Mouse (Mus musculus): ENCODE data around the gene Olfr44. TPM values are rescaled to one million over a fixed set of nuclear protein-coding genes. Genes with fewer than 3 reads are reported as not detected.

The Olfr44 gene
- total and polyA plus RNA-seq, 2 experiments, result not detected

DNA sequence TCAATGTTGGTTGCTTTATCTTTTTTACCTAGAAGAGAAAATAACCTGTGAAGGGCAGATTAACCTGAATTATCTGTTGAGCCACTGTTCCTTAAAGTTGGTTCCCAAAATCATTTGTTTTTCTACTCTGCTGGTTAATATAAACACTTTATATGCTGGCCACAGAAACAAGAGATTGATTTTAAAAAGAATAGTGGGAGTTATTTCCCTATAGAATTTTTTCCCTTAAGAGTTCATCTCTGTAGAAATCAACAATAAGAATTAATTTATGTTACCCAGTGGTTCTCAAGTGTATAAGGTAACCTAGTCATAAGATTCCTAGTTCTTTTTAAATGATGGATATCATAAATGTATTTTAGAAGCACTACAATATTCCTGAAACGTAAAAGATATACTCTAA is 22.0 kb downstream of the Olfr44 start, which contains the start of gene Olfr955:
TSS of gene Olfr955 (minus strand) at position 101 of the 400 bp plus-strand sequence.
- Histone ChIP-seq H3K79me2 (ENCODE audit: control insufficient read depth, insufficient read depth, low read length) (no peaks in the 10 kb centered on the region), H3K4me1 (ENCODE audit: control insufficient read depth, insufficient read depth, low read length) (no peaks in the 10 kb centered on the region), H3K4me3 (ENCODE audit: insufficient read depth, low read depth, low read length) (no peak within 1 kb of the TSS), H3K9ac (ENCODE audit: low read depth, low read length) (no peak within 1 kb of the TSS), H3K27ac (replicated peaks; ENCODE audit: insufficient read depth, low read depth, low read length) (no peak within 1 kb of the TSS), H3K27me3 (ENCODE audit: control insufficient read depth, insufficient read depth, low read length) (no peaks in the 10 kb centered on the region), H3K36me3 (ENCODE audit: control insufficient read depth, insufficient read depth, low read length) (no peaks in the 10 kb centered on the region)
- no peak for DNase-seq (ENCODE audit: extremely low read depth, low read depth, low spot score)
- WGBS, result 30% methylated on average over 1 of the region's 1 CpGs
- TF ChIP-seq POLR2A (IDR thresholded peaks at IDR 0.05; ENCODE audit: extremely low read depth, insufficient read depth, low read length) (no peak), CTCF (IDR thresholded peaks at IDR 0.05; ENCODE audit: low read depth, low read length) (no peak)

DNA sequence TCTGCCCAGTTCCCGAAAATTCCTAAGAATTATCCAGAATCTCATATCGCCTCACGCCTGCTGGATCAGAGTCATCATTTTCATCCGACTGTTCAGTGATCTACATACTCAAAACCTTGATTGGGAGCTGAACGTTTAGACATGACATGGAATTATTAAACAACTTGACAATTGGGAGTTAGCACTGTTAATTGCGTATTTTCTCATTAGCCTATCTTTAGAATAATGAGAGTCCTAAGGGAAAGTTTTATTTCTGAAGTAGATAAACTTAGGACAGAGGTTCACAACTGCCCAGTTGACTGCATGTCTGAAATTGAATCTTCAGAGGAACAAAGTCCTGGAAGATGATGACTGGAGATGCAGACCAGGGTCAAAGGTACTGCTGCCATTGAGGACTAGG is 37.4 kb downstream of the Olfr44 start, which contains the start of gene Olfr954:
TSS of gene Olfr954 (plus strand) at position 301 of the 400 bp plus-strand sequence.
- Histone ChIP-seq H3K79me2 (ENCODE audit: control insufficient read depth, insufficient read depth, low read length) (no peaks in the 10 kb centered on the region), H3K4me3 (ENCODE audit: insufficient read depth, low read depth, low read length) (no peak within 1 kb of the TSS), H3K27ac (replicated peaks; ENCODE audit: insufficient read depth, low read depth, low read length) (no peak within 1 kb of the TSS), H3K27me3 (ENCODE audit: control insufficient read depth, insufficient read depth, low read length) (no peaks in the 10 kb centered on the region), H3K9ac (ENCODE audit: low read depth, low read length) (no peak within 1 kb of the TSS), H3K4me1 (ENCODE audit: control insufficient read depth, insufficient read depth, low read length) (no peaks in the 10 kb centered on the region), H3K36me3 (ENCODE audit: control insufficient read depth, insufficient read depth, low read length) (no peaks in the 10 kb centered on the region)
- TF ChIP-seq POLR2A (IDR thresholded peaks at IDR 0.05; ENCODE audit: extremely low read depth, insufficient read depth, low read length), result no peak
- no peak for TF ChIP-seq CTCF (IDR thresholded peaks at IDR 0.05; ENCODE audit: low read depth, low read length)
- 74% methylated on average over 6 of the region's 6 CpGs for WGBS
- no peak for DNase-seq (ENCODE audit: extremely low read depth, low read depth, low spot score)

Other genes with a start within 250 kb of the Olfr44 start
- not detected in 2 replicates for gene Olfr1537, start 244.0 kb downstream of the Olfr44 start, total RNA-seq (2014; rRNA removed)
- not detected in 2 replicates for gene Olfr1537, start 244.0 kb downstream of the Olfr44 start, polyA plus RNA-seq (2012; rRNA removed)
- not detected in 2 replicates for gene Olfr945, start 217.2 kb downstream of the Olfr44 start, total RNA-seq (2014; rRNA removed)
- gene Olfr945, start 217.2 kb downstream of the Olfr44 start, polyA plus RNA-seq (2012; rRNA removed), result not detected in 2 replicates
- not detected in 2 replicates for gene Olfr948, start 167.9 kb downstream of the Olfr44 start, total RNA-seq (2014; rRNA removed)
- gene Olfr948, start 167.9 kb downstream of the Olfr44 start, polyA plus RNA-seq (2012; rRNA removed), result not detected in 2 replicates
- not detected in 2 replicates for gene Olfr951, start 106.6 kb downstream of the Olfr44 start, total RNA-seq (2014; rRNA removed)
- gene Olfr951, start 106.6 kb downstream of the Olfr44 start, polyA plus RNA-seq (2012; rRNA removed), result not detected in 2 replicates
- gene Olfr952, start 66.8 kb downstream of the Olfr44 start, total RNA-seq (2014; rRNA removed), result not detected in 2 replicates
- not detected in 2 replicates for gene Olfr952, start 66.8 kb downstream of the Olfr44 start, polyA plus RNA-seq (2012; rRNA removed)
- not detected in 2 replicates for gene Olfr954, start 37.3 kb downstream of the Olfr44 start, total RNA-seq (2014; rRNA removed)
- gene Olfr954, start 37.3 kb downstream of the Olfr44 start, polyA plus RNA-seq (2012; rRNA removed), result not detected in 2 replicates
- gene Olfr955, start 22.1 kb downstream of the Olfr44 start, total RNA-seq (2014; rRNA removed), result not detected in 2 replicates
- gene Olfr955, start 22.1 kb downstream of the Olfr44 start, polyA plus RNA-seq (2012; rRNA removed), result not detected in 2 replicates
- not detected in 2 replicates for gene Olfr957, start 21.8 kb upstream of the Olfr44 start, total RNA-seq (2014; rRNA removed)
- gene Olfr957, start 21.8 kb upstream of the Olfr44 start, polyA plus RNA-seq (2012; rRNA removed), result not detected in 2 replicates
- not detected in 2 replicates for gene Olfr958, start 60.1 kb upstream of the Olfr44 start, total RNA-seq (2014; rRNA removed)
- gene Olfr958, start 60.1 kb upstream of the Olfr44 start, polyA plus RNA-seq (2012; rRNA removed), result not detected in 2 replicates
- gene Olfr959, start 81.6 kb upstream of the Olfr44 start, total RNA-seq (2014; rRNA removed), result not detected in 2 replicates
- not detected in 2 replicates for gene Olfr959, start 81.6 kb upstream of the Olfr44 start, polyA plus RNA-seq (2012; rRNA removed)
- 0.07 and 0.09 TPM in 2 replicates for gene AW551984, start 110.4 kb upstream of the Olfr44 start, total RNA-seq (2014; rRNA removed)
- 0.01 and 0.13 TPM in 2 replicates for gene AW551984, start 110.4 kb upstream of the Olfr44 start, polyA plus RNA-seq (2012; rRNA removed)
- gene Olfr148, start 116.7 kb upstream of the Olfr44 start, total RNA-seq (2014; rRNA removed), result not detected in 2 replicates
- gene Olfr148, start 116.7 kb upstream of the Olfr44 start, polyA plus RNA-seq (2012; rRNA removed), result not detected in 2 replicates
- not detected in 2 replicates for gene Olfr960, start 127.4 kb upstream of the Olfr44 start, total RNA-seq (2014; rRNA removed)
- gene Olfr960, start 127.4 kb upstream of the Olfr44 start, polyA plus RNA-seq (2012; rRNA removed), result not detected in 2 replicates
- gene Olfr961, start 151.1 kb upstream of the Olfr44 start, total RNA-seq (2014; rRNA removed), result not detected in 2 replicates
- not detected in 2 replicates for gene Olfr961, start 151.1 kb upstream of the Olfr44 start, polyA plus RNA-seq (2012; rRNA removed)
- gene Olfr963, start 173.2 kb upstream of the Olfr44 start, total RNA-seq (2014; rRNA removed), result not detected in 2 replicates
- gene Olfr963, start 173.2 kb upstream of the Olfr44 start, polyA plus RNA-seq (2012; rRNA removed), result not detected in 2 replicates
- gene Olfr149, start 213.1 kb upstream of the Olfr44 start, total RNA-seq (2014; rRNA removed), result not detected in 2 replicates
- not detected in 2 replicates for gene Olfr149, start 213.1 kb upstream of the Olfr44 start, polyA plus RNA-seq (2012; rRNA removed)
- not detected in 2 replicates for gene Olfr965, start 217.4 kb upstream of the Olfr44 start, total RNA-seq (2014; rRNA removed)
- not detected in 2 replicates for gene Olfr965, start 217.4 kb upstream of the Olfr44 start, polyA plus RNA-seq (2012; rRNA removed)
- gene Olfr150, start 237.0 kb upstream of the Olfr44 start, total RNA-seq (2014; rRNA removed), result not detected in 2 replicates
- gene Olfr150, start 237.0 kb upstream of the Olfr44 start, polyA plus RNA-seq (2012; rRNA removed), result not detected in 2 replicates